ENCODE assay signal across 17 mouse cellular contexts in genomic region chr3:95450915-95451314, GRCm38 (mm10). TPM values are rescaled to one million over a fixed set of nuclear protein-coding genes. Genes with fewer than 3 reads are reported as not detected.
"Had no signal": no experiment of that assay in that cellular context is flagged by ENCODE, and none has a peak within 500 bp of the region (broad histone marks: within the 10 kb centered on the region; RNA-seq: fewer than 3 reads in every experiment).

No protein-coding gene starts in this region.

- H3K4me3 ChIP-seq: liver, embryonic 12.5 days; megakaryocyte, embryonic 14.5 days; midbrain, embryonic 13.5 days; midbrain, embryonic 15.5 days; neural tube, embryonic 12.5 days; stomach, embryonic 15.5 days had no signal

- H3K27ac ChIP-seq: liver, embryonic 12.5 days; liver, embryonic 14.5 days; macrophage; midbrain, embryonic 13.5 days; midbrain, embryonic 15.5 days; neural tube, embryonic 12.5 days; stomach, embryonic 15.5 days; stomach, postnatal 0 days had no signal

- H3K27me3 ChIP-seq: liver, embryonic 12.5 days; megakaryocyte, embryonic 14.5 days; midbrain, embryonic 13.5 days; midbrain, embryonic 15.5 days; neural tube, embryonic 12.5 days; stomach, embryonic 15.5 days had no signal

- H3K4me2 ChIP-seq: liver, embryonic 12.5 days; lung, embryonic 14.5 days; midbrain, embryonic 11.5 days; midbrain, embryonic 13.5 days; midbrain, embryonic 15.5 days; neural tube, embryonic 12.5 days; stomach, embryonic 15.5 days had no signal

- H3K4me1 ChIP-seq: midbrain, embryonic 13.5 days; midbrain, embryonic 15.5 days; neural tube, embryonic 12.5 days; stomach, embryonic 15.5 days had no signal

- H3K9me3 ChIP-seq: liver, embryonic 12.5 days; megakaryocyte, embryonic 14.5 days; midbrain, embryonic 13.5 days; midbrain, embryonic 15.5 days; neural tube, embryonic 12.5 days; stomach, embryonic 15.5 days had no signal

- H3K9ac ChIP-seq: liver, embryonic 12.5 days; liver, embryonic 14.5 days; lung, embryonic 14.5 days; midbrain, embryonic 13.5 days; midbrain, embryonic 15.5 days; neural tube, embryonic 12.5 days; stomach, embryonic 15.5 days had no signal

RNA-seq across cellular contexts. Expression of gene 4930558C23Rik, which starts 48.3 kb away (rescaled TPM):
- polyA plus RNA-seq: liver, adult 2 months; liver, embryonic 12.5 days; liver, embryonic 14.5 days; liver, embryonic 16.5 days; lung, embryonic 14.5 days; macrophage; midbrain, embryonic 11.5 days; midbrain, embryonic 13.5 days; midbrain, embryonic 15.5 days; midbrain, postnatal 0 days; neural tube, embryonic 12.5 days; neural tube, embryonic 14.5 days; spleen, adult 2 months; stomach, embryonic 15.5 days; thymus, adult 2 months had no signal
